Mouse (Mus musculus) lung, postnatal 25 days (tissue): ENCODE data around the gene Lgmn.
A peak's percentile ranks its signal among the peaks of the same experiment; 100 is the strongest.

ENCODE experiments used
- DNase-seq: peaks from one replicate; pipeline ENCODE4 v3.0.0; 2022; ENCODE audit warnings: low spot score

Gene Lgmn

GRCm38 (mm10) chr12:102390042-102390441, 49.6 kb downstream of the Lgmn start:
- no peak for DNase-seq

GRCm38 (mm10) chr12:102387219-102387917, 52.2 kb downstream of the Lgmn start:
- peak; percentile 84 for DNase-seq

GRCm38 (mm10) chr12:102384819-102385218, 54.8 kb downstream of the Lgmn start:
- peak; percentile 50 for DNase-seq

- no peak for DNase-seq
These were observed 56.3 kb downstream of the Lgmn start for GRCm38 (mm10) chr12:102383288-102383687.

- no peak for DNase-seq
These were observed 57.4 kb downstream of the Lgmn start for GRCm38 (mm10) chr12:102382180-102382579.

GRCm38 (mm10) chr12:102372322-102372721, 67.3 kb downstream of the Lgmn start:
- no peak for DNase-seq

GRCm38 (mm10) chr12:102370931-102371500, 68.6 kb downstream of the Lgmn start:
- DNase-seq, result no peak

- DNase-seq, result no peak
These were observed 70.0 kb downstream of the Lgmn start for GRCm38 (mm10) chr12:102369488-102370235.

- DNase-seq, result no peak
These were observed 71.1 kb downstream of the Lgmn start for GRCm38 (mm10) chr12:102368556-102368955.

- peak; percentile 63 for DNase-seq
These were observed 71.5 kb downstream of the Lgmn start for GRCm38 (mm10) chr12:102368066-102368465.

GRCm38 (mm10) chr12:102367075-102367474, 72.5 kb downstream of the Lgmn start:
- no peak for DNase-seq

GRCm38 (mm10) chr12:102366126-102366816, 73.3 kb downstream of the Lgmn start:
- no peak for DNase-seq

GRCm38 (mm10) chr12:102365016-102365415, 74.6 kb downstream of the Lgmn start:
- DNase-seq, result no peak

GRCm38 (mm10) chr12:102361189-102362161, 78.1 kb downstream of the Lgmn start:
- DNase-seq, result no peak

GRCm38 (mm10) chr12:102359390-102359789, 80.2 kb downstream of the Lgmn start:
- no peak for DNase-seq

- DNase-seq, result no peak
These were observed 82.8 kb downstream of the Lgmn start for GRCm38 (mm10) chr12:102356781-102357180.

GRCm38 (mm10) chr12:102355784-102356183, 83.8 kb downstream of the Lgmn start:
- DNase-seq, result no peak

GRCm38 (mm10) chr12:102354126-102354984, 85.3 kb downstream of the Lgmn start:
- DNase-seq, result peak; percentile 55

- no peak for DNase-seq
These were observed 88.6 kb downstream of the Lgmn start for GRCm38 (mm10) chr12:102350997-102351396.

GRCm38 (mm10) chr12:102348447-102348846, 91.2 kb downstream of the Lgmn start:
- no peak for DNase-seq
